Mouse (Mus musculus): ENCODE measurements around the gene Kcnc1.

Kcnc1 gene

GRCm38 (mm10) chr7:46471054-46471737 is 74.9 kb downstream of the Kcnc1 start:
- no peak for DNase-seq (ENCODE audit: low spot score in 2 of 2)

GRCm38 (mm10) chr7:46473141-46473540 is 76.8 kb downstream of the Kcnc1 start:
- no peak for DNase-seq (ENCODE audit: low spot score in 2 of 2)

GRCm38 (mm10) chr7:46475464-46475863 is 79.2 kb downstream of the Kcnc1 start:
- DNase-seq (ENCODE audit: low spot score in 2 of 2) = no peak

GRCm38 (mm10) chr7:46477456-46477855 is 81.2 kb downstream of the Kcnc1 start:
- DNase-seq (ENCODE audit: low spot score in 2 of 2) = no peak

GRCm38 (mm10) chr7:46479793-46480192 is 83.5 kb downstream of the Kcnc1 start:
- no peak for DNase-seq (ENCODE audit: low spot score in 2 of 2)

GRCm38 (mm10) chr7:46482099-46482531 is 85.8 kb downstream of the Kcnc1 start:
- DNase-seq (ENCODE audit: low spot score in 2 of 2) = no peak

GRCm38 (mm10) chr7:46483050-46483449 is 86.8 kb downstream of the Kcnc1 start:
- no peak for DNase-seq (ENCODE audit: low spot score in 2 of 2)

- DNase-seq (ENCODE audit: low spot score in 2 of 2) = no peak
Observed at GRCm38 (mm10) chr7:46484223-46484622, 87.9 kb downstream of the Kcnc1 start.

GRCm38 (mm10) chr7:46486761-46487160 is 90.5 kb downstream of the Kcnc1 start:
- DNase-seq (ENCODE audit: low spot score in 2 of 2) = no peak

GRCm38 (mm10) chr7:46487354-46487753 is 91.1 kb downstream of the Kcnc1 start:
- no peak for DNase-seq (ENCODE audit: low spot score in 2 of 2)
